Mouse (Mus musculus) embryonic stem cell, embryonic (primary cell): ENCODE results near the gene Nt5c2.

Experiments used
- CTCF ChIA-PET, 4 experiments: fragments of 300-600 bp in 2 of 4; fragments of 350-600 bp in 2 of 4; sonication (Branson Sonifier 250); formaldehyde crosslinking; loops; one replicate each; lab custom pipeline; 2022; ENCODE audit warnings: inconsistent platforms in 2 of 4; lab: Charles Lee
- POLR2A ChIA-PET, 4 experiments: fragments of 300-600 bp in 2 of 4; fragments of 350-600 bp in 2 of 4; sonication (Branson Sonifier 250); formaldehyde crosslinking; loops; one replicate each; lab custom pipeline; 2022; ENCODE audit warnings: antibody characterized with exemption in 4 of 4, inconsistent platforms in 1 of 4; lab: Charles Lee

Gene Nt5c2

GRCm38 (mm10) chr19:47029796-47030195, 14.8 kb upstream of the Nt5c2 start:
- CTCF ChIA-PET = interaction anchor here in 1 of 4 experiments (0.7 kb wide), 1 partner anchor 13 kb away, joined by 3 read pairs; no protein-coding TSS in a partner anchor
- POLR2A ChIA-PET = interaction anchor here in 3 of 4 experiments (0.6 to 5.9 kb wide), 13 partner anchors 9 to 42 kb away, joined by 3 to 66 read pairs (median 4); partner anchors contain the start of genes Ina (in 2 of the 3), Nt5c2 (in 2 of the 3), Pcgf6 (in 2 of the 3) and Taf5 (in 2 of the 3)

GRCm38 (mm10) chr19:47026513-47026912, 11.6 kb upstream of the Nt5c2 start:
- ChIA-PET CTCF (interaction anchor here in 2 of 4 experiments (0.5 to 1.9 kb wide), 6 partner anchors 10 to 1993 kb away, joined by 3 to 6 read pairs (median 5); partner anchors contain the start of genes Ina (in 1 of the 2) and Nt5c2 (in 1 of the 2)), POLR2A (interaction anchor here (0.6 to 5.9 kb wide), 8 partner anchors 10 to 648 kb away, joined by 3 to 66 read pairs (median 4); partner anchors contain the start of genes Ina (in 2 of the 4) and Nt5c2 (in 2 of the 4))

GRCm38 (mm10) chr19:47024954-47025353, 10.0 kb upstream of the Nt5c2 start:
- CTCF ChIA-PET = interaction anchor here in 2 of 4 experiments (1.1 to 1.9 kb wide), 4 partner anchors 9 to 368 kb away, joined by 3 to 5 read pairs (median 5); partner anchors contain the start of genes Nt5c2 (in 2 of the 2) and Ina (in 1 of the 2)
- POLR2A ChIA-PET = interaction anchor here in 3 of 4 experiments (0.5 to 5.9 kb wide), 11 partner anchors 8 to 702 kb away, joined by 3 to 66 read pairs (median 4); partner anchors contain the start of genes Ina (in 2 of the 3), Nt5c2 (in 2 of the 3), Pcgf6 (in 2 of the 3) and Taf5 (in 1 of the 3)

GRCm38 (mm10) chr19:47023546-47023945, 8.6 kb upstream of the Nt5c2 start:
- ChIA-PET POLR2A (interaction anchor here in 3 of 4 experiments (0.6 to 4.2 kb wide), 18 partner anchors 9 to 148 kb away, joined by 3 to 12 read pairs (median 4); partner anchors contain the start of genes Ina (in 3 of the 3), Nt5c2 (in 3 of the 3), Taf5 (in 2 of the 3) and Pcgf6 (in 1 of the 3)), CTCF (interaction anchor here (0.5 to 1.8 kb wide), 6 partner anchors 8 to 150 kb away, joined by 3 to 10 read pairs (median 3); partner anchors contain the start of genes Ina (in 2 of the 4) and Nt5c2 (in 1 of the 4))

- POLR2A ChIA-PET = interaction anchor here in 2 of 4 experiments (1.0 to 4.2 kb wide), 7 partner anchors 8 to 81 kb away, joined by 3 to 12 read pairs (median 4); partner anchors contain the start of genes Ina (in 2 of the 2), Nt5c2 (in 2 of the 2), Pcgf6 (in 1 of the 2) and Pdcd11 (in 1 of the 2)
- CTCF ChIA-PET = interaction anchor here in 2 of 4 experiments (0.5 to 0.6 kb wide), 2 partner anchors 31 to 246 kb away, joined by 3 read pairs; no protein-coding TSS in a partner anchor
Measured at GRCm38 (mm10) chr19:47022709-47023108, 7.8 kb upstream of the Nt5c2 start.

- POLR2A ChIA-PET = interaction anchor here (0.5 to 6.5 kb wide), 22 partner anchors 8 to 580 kb away, joined by 3 to 66 read pairs (median 4); partner anchors contain the start of genes Taf5 (in 3 of the 4) and Pcgf6 (in 1 of the 4)
- CTCF ChIA-PET = interaction anchor here in 2 of 4 experiments (0.6 to 0.7 kb wide), 4 partner anchors 9 to 354 kb away, joined by 3 to 5 read pairs (median 4); no protein-coding TSS in a partner anchor
Measured at GRCm38 (mm10) chr19:47019326-47019725, 4.4 kb upstream of the Nt5c2 start.

GRCm38 (mm10) chr19:47018330-47018729, 3.4 kb upstream of the Nt5c2 start:
- ChIA-PET POLR2A (interaction anchor here in 2 of 4 experiments (0.6 to 6.5 kb wide), 30 partner anchors 9 to 790 kb away, joined by 3 to 66 read pairs (median 4); partner anchors contain the start of genes Neurl1a (in 2 of the 2), Pcgf6 (in 2 of the 2) and Taf5 (in 2 of the 2)), CTCF (interaction anchor here (0.5 to 1.3 kb wide), 6 partner anchors 27 to 1458 kb away, joined by 3 to 8 read pairs (median 4); partner anchors contain the start of genes Gm17018 (in 1 of the 4) and Poll (in 1 of the 4))

GRCm38 (mm10) chr19:47017831-47018230, 2.9 kb upstream of the Nt5c2 start:
- ChIA-PET POLR2A (interaction anchor here (0.6 to 6.5 kb wide), 32 partner anchors 10 to 972 kb away, joined by 3 to 66 read pairs (median 4); partner anchors contain the start of genes Neurl1a (in 2 of the 4), Pcgf6 (in 2 of the 4), Taf5 (in 2 of the 4) and Pdcd11 (in 1 of the 4)), CTCF (interaction anchor here in 3 of 4 experiments (0.6 to 1.3 kb wide), 5 partner anchors 27 to 542 kb away, joined by 3 to 8 read pairs (median 4); no protein-coding TSS in a partner anchor)

GRCm38 (mm10) chr19:47016487-47016886, 1.5 kb upstream of the Nt5c2 start:
- ChIA-PET CTCF (interaction anchor here (0.5 to 1.3 kb wide), 26 partner anchors 9 to 1723 kb away, joined by 3 to 17 read pairs (median 4); partner anchors contain the start of gene Usmg5 (in 1 of the 4)), POLR2A (interaction anchor here (0.5 to 6.5 kb wide), 48 partner anchors 9 to 864 kb away, joined by 3 to 66 read pairs (median 4); partner anchors contain the start of genes Taf5 (in 3 of the 4), Pcgf6 (in 2 of the 4), Arl3 (in 1 of the 4) and Cnnm2 (in 1 of the 4))

- CTCF ChIA-PET = interaction anchor here (0.5 to 1.3 kb wide), 16 partner anchors 9 to 1723 kb away, joined by 3 to 17 read pairs (median 5); no protein-coding TSS in a partner anchor
- POLR2A ChIA-PET = interaction anchor here in 3 of 4 experiments (0.7 to 6.5 kb wide), 35 partner anchors 9 to 864 kb away, joined by 3 to 66 read pairs (median 5); partner anchors contain the start of genes Taf5 (in 3 of the 3), Pcgf6 (in 2 of the 3), Arl3 (in 1 of the 3) and Cnnm2 (in 1 of the 3)
Measured at GRCm38 (mm10) chr19:47015965-47016364, 1.0 kb upstream of the Nt5c2 start.

- CTCF ChIA-PET = interaction anchor here in 3 of 4 experiments (0.5 to 1.5 kb wide), 12 partner anchors 9 to 619 kb away, joined by 3 to 8 read pairs (median 3); partner anchors contain the start of genes Sufu (in 1 of the 3) and Taf5 (in 1 of the 3)
- POLR2A ChIA-PET = interaction anchor here (0.6 to 6.5 kb wide), 39 partner anchors 8 to 969 kb away, joined by 3 to 66 read pairs (median 4); partner anchors contain the start of genes Taf5 (in 4 of the 4), Pcgf6 (in 3 of the 4), Calhm3 (in 1 of the 4) and Cnnm2 (in 1 of the 4)
Measured at GRCm38 (mm10) chr19:47015396-47015795, 443 bp upstream of the Nt5c2 start.

GRCm38 (mm10) chr19:47014159-47014446, 850 bp downstream of the Nt5c2 start:
- POLR2A ChIA-PET = interaction anchor here (0.5 to 6.5 kb wide), 35 partner anchors 9 to 416 kb away, joined by 3 to 66 read pairs (median 5); partner anchors contain the start of genes Pcgf6 (in 3 of the 4), Taf5 (in 3 of the 4), Cnnm2 (in 2 of the 4) and Pdcd11 (in 2 of the 4)
- CTCF ChIA-PET = interaction anchor here (0.5 to 1.5 kb wide), 16 partner anchors 8 to 917 kb away, joined by 3 to 6 read pairs (median 3); partner anchors contain the start of genes Pdcd11 (in 1 of the 4) and Usmg5 (in 1 of the 4)

- POLR2A ChIA-PET = interaction anchor here in 3 of 4 experiments (0.8 to 6.5 kb wide), 23 partner anchors 10 to 253 kb away, joined by 3 to 66 read pairs (median 7); partner anchors contain the start of genes Pcgf6 (in 3 of the 3), Cnnm2 (in 2 of the 3), Taf5 (in 2 of the 3) and Calhm3 (in 1 of the 3)
- CTCF ChIA-PET = interaction anchor here (0.5 to 1.5 kb wide), 10 partner anchors 7 to 918 kb away, joined by 3 to 6 read pairs (median 3); no protein-coding TSS in a partner anchor
Measured at GRCm38 (mm10) chr19:47013340-47014158, 1.4 kb downstream of the Nt5c2 start.

- CTCF ChIA-PET = interaction anchor here in 2 of 4 experiments (0.6 to 0.9 kb wide), 3 partner anchors 20 to 665 kb away, joined by 3 read pairs; no protein-coding TSS in a partner anchor
Measured at GRCm38 (mm10) chr19:47012521-47013130, 2.3 kb downstream of the Nt5c2 start.

GRCm38 (mm10) chr19:47009943-47010342, 5.0 kb downstream of the Nt5c2 start:
- ChIA-PET CTCF (interaction anchor here in 2 of 4 experiments (0.6 to 0.9 kb wide), 2 partner anchors 140 to 706 kb away, joined by 3 to 4 read pairs; no protein-coding TSS in a partner anchor), POLR2A (interaction anchor here in 1 of 4 experiments (0.7 kb wide), 1 partner anchor 40 kb away, joined by 9 read pairs; no protein-coding TSS in a partner anchor)

More at GRCm38 (mm10) chr19:47012521-47013130, 2.3 kb downstream of the Nt5c2 start:
- POLR2A ChIA-PET = interaction anchor here in 2 of 4 experiments (1.0 to 1.2 kb wide), 2 partner anchors 21 to 55 kb away, joined by 3 to 4 read pairs; partner anchors contain the start of gene Taf5 (in 1 of the 2)
